Mouse (Mus musculus) right cerebral cortex, postnatal 14 days (tissue): ENCODE data around the gene Cbr4.

Experiments
- DNase-seq: peaks from one replicate; pipeline ENCODE4 v3.0.0; 2022

The Cbr4 gene

GRCm38 (mm10) chr8:61552221-61552620 is 64.7 kb downstream of the Cbr4 start:
- no peak for DNase-seq

GRCm38 (mm10) chr8:61552755-61553402 is 65.3 kb downstream of the Cbr4 start:
- DNase-seq = no peak

GRCm38 (mm10) chr8:61555343-61555742 is 67.8 kb downstream of the Cbr4 start:
- DNase-seq = no peak

- no peak for DNase-seq
Measured at GRCm38 (mm10) chr8:61556219-61556618, 68.7 kb downstream of the Cbr4 start.
